Mouse (Mus musculus): ENCODE data around the gene Snrnp35.

The Snrnp35 gene

GRCm38 (mm10) chr5:124536776-124537175 lies 53.8 kb downstream of the Snrnp35 start:
- DNase-seq (ENCODE audit: low spot score in 2 of 2) = peak in 1 of 2 experiments; percentile 35

- DNase-seq (ENCODE audit: low spot score in 2 of 2) = peak; percentile 68 to 78
Measured at GRCm38 (mm10) chr5:124538813-124539792, 56.2 kb downstream of the Snrnp35 start.

GRCm38 (mm10) chr5:124539905-124540304 lies 57.0 kb downstream of the Snrnp35 start:
- DNase-seq (ENCODE audit: low spot score in 2 of 2) = no peak

GRCm38 (mm10) chr5:124540383-124540786 lies 57.5 kb downstream of the Snrnp35 start, which contains the start of gene Tmed2:
TSS of gene Tmed2 (plus strand) at chr5:124540695.
- peak; percentile 92 to 95 for DNase-seq (ENCODE audit: low spot score in 2 of 2)

Data from spleen, postnatal 4 days (tissue).